Mouse (Mus musculus): ENCODE measurements around the gene Kcnk10. TPM values are rescaled to one million over a fixed set of nuclear protein-coding genes. Genes with fewer than 3 reads are reported as not detected.
A peak's percentile ranks its signal among the peaks of the same experiment; 100 is the strongest.

Kcnk10 gene
- total RNA-seq, 2 experiments from 2014 or later, result 0.02 TPM; not detected in 1

DNA sequence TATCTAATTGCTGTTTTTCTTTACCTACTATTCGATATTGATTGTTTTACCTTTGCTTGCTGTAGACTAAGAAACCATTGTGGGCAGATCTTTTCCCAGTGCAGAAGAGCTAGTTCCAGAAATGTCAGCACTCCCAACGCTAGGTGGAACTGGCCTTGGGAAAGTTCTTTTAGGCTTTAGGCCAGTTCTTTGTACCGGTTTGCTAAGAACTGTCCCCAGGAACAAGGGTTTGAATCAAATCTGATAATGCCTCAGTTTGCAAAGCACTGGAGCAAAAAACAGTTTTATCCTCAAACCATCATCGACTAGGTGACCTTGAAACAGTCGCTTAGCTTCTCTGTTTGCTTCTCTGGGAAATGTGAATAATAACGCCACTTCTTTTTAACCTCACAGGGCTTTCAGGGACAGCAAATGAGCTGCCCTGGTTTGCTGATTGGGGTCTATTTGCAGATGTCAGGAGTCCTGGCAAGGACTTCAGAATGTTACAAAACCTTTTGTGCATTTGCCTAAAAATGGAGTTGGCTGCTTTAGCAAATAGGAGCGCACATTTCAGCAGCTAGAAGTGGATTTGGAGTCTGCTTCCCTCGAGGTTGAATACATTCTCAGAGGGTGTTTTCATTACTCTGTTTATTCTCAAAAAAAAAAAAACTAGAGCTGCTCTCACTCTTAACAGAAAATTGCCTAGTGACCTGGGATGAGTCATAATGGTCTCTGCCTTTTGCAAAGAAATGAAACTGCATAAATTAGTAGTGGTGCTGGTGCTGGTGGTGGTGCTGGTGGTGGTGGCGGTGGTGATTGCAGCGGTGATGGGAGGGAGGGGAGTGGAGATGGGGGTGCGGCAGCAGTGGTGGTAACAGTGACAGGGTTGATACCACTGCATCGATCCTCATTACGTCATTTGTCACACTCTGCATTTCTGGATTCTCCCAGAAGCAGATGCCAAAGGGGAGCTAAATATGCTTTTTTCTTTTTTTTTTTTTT is 53.5 kb downstream of the Kcnk10 start:
- no peak for DNase-seq
- intact Hi-C loops (cut with DNase I), result no loop called here

DNA sequence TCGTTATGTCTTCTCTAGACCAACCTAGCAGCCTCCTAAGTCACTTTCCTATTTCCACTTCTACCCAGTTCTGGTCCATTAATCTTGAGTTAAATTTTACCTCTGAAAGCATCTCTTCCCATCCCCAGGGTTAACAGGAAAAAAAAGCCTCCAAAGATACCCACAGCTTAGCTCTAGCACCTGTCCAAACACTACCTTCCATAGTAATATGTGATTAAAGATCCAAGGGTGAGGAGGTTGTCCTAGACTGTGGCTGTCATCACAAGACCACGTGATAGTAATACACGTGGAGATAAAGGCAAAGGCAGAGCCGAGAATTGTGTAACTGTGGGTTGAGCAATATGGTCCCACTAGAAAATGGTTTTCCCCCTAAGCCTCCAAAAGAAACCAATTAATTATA is 56.8 kb downstream of the Kcnk10 start:
- intact Hi-C loops (cut with DNase I), result no loop called here
- no peak for DNase-seq

DNA sequence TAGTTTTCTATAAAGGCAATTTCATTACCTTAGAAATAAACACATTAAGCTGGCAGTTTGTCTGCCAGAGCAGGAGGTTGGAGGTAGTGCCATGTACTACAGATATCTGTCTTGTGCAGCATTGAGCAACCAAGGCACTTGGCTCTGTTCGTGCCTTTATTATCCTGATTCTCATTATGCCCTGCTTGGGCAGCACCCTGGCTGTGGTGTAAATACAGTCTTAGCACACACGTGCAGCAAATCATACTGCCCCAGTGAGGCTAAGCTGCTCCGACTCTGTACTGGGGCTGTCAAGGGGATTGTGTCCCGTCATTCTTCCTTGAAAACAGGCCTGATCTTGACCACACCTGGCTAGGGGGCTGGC is 57.6 kb downstream of the Kcnk10 start:
- no peak for DNase-seq
- intact Hi-C loops (cut with DNase I), result no loop called here

DNA sequence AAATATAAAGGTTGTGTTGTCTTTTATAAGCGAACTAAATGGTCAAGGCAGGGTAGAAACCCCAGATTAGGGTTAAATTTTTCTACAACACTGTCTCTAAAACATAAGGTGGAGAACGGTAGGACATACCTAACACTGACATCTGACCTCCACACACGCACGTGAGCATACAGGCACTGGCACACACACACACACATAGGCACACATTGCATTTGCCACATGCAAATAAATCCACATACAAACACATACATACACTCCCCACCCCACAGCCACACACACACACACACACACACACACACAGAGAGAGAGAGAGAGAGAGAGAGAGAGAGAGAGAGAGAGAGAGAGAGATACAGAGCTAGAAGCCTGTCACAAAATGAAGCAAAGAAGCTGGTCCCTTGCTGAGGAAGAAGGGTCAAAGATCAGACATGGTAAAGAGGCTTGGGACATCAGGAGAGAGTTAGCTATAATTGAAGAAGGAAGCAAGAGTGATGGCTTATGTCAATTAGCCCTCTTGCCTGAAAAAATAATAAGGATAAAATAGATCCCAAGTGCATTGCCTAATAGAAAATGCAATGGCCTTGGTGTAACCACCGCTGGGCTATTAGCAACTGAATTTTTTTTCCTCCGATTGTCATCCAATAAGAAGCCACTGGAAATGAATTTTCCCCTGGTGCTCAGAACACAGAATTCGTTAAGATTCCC is 58.1 kb downstream of the Kcnk10 start:
- DNase-seq, result no peak
- intact Hi-C loops (cut with DNase I), result no loop called here

DNA sequence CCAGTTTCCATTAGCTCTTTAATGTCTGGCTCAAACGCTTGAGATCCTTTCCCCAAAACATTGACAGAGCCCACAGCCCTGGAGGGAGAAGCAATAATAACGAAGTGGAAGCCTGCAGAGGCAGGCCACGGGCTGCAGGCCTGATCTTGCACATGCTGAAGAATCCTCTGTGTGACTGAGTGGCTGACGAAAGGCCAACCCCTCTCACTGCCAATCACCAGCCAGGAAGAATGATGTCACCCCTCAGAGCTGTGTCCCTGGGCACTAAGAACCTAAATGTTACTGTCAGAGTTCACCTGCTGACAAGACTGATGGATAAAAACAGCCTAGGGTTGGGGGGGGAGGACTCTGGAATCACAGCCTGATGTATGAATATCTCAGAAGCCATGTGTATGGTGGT is 72.5 kb downstream of the Kcnk10 start:
- DNase-seq, result no peak
- intact Hi-C loops (cut with DNase I), result no loop called here

DNA sequence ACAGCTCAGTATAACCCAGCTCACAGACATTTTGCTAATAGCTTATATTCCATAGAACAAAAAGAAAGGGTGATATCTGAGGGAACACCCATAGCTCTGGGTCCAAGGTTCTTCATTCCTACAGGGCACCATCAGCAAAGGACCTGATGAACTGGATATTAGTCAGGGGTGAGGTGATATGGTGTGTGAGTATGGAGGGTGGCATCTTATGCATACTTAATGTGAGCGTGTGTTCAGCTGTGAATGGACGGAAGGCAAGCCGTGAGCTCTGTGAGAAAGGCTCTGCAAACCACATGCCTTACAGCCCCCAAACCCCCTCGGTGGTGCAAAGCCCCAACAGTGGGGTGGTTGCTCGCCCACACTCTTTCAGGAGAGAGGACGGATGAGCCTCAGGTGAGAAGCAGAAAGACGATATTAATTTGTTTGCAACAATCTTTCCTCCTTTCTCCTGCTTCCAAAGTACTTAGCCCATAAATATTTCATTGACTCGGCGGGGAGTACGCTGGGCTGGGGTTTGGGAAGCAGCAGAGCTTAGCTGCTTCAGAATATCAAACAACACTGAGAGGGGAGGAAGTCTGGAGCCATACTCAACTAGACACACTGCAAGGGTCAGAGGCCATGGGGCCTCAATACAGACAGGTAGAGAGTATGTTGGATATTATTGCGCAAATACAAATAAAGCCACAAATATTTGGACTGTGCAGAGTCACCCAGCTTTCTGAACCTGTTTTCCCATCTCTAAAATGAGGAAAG is 76.4 kb downstream of the Kcnk10 start:
- intact Hi-C loops (cut with DNase I), result no loop called here
- DNase-seq, result no peak

DNA sequence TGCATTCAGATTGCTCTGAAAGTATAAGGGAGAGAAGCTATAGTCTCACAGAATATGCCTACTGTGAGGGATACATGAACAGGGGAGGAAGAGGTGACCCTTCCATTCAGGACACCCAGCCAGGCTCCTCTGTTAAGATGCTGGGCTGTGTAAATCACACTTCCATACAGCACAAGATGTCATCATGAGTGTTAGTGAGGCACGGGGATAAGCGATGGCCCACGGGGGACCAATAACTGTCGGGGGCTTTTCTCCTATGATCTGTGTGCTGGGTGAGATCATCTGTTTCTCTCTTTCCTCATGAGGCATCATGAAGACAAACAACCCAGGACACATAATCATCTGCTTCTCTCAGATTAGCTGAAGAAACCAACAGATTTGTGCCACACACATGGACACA is 77.1 kb downstream of the Kcnk10 start:
- DNase-seq, result no peak
- intact Hi-C loops (cut with DNase I), result no loop called here

DNA sequence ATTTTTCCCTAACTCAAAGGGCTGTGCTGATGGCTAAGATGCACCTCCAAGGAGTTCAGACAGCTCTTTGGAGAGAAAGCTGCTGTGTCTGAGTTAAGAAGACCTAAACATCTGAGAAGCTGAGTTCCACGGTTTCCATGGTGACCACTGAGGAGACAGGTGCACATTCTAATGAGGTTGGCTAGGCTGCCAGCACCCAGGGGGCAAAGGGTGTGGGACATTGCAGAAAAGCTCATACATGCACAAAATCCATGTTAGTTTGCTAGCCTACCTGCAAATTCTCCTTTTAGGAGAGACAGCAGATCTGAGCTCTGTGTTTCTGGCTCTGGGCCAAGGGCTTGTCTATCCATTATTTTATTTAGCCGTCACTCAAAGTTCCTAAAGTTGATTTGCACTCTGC is 96.7 kb downstream of the Kcnk10 start:
- no peak for DNase-seq
- intact Hi-C loops (cut with DNase I), result no loop called here

DNA sequence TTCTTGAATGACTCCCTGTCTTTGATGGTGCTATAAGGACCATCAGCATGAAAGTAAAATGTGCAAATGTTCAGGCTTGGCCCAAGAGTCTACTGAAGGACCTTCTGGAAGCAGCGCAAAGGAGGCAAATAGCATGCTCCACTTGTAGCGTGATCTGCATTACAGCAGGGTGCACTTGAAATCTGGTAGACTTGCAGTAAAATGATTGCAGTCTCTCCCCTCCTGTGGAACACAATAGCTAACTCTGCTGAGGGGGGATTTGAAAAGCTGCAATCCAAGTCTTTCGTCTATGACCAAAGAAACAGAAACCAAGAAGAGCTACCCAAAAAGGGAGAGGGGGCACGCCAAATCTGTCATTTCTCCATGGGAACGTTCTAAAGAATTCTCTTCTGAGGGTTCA is 97.1 kb downstream of the Kcnk10 start:
- intact Hi-C loops (cut with DNase I), result no loop called here
- DNase-seq, result no peak

DNA sequence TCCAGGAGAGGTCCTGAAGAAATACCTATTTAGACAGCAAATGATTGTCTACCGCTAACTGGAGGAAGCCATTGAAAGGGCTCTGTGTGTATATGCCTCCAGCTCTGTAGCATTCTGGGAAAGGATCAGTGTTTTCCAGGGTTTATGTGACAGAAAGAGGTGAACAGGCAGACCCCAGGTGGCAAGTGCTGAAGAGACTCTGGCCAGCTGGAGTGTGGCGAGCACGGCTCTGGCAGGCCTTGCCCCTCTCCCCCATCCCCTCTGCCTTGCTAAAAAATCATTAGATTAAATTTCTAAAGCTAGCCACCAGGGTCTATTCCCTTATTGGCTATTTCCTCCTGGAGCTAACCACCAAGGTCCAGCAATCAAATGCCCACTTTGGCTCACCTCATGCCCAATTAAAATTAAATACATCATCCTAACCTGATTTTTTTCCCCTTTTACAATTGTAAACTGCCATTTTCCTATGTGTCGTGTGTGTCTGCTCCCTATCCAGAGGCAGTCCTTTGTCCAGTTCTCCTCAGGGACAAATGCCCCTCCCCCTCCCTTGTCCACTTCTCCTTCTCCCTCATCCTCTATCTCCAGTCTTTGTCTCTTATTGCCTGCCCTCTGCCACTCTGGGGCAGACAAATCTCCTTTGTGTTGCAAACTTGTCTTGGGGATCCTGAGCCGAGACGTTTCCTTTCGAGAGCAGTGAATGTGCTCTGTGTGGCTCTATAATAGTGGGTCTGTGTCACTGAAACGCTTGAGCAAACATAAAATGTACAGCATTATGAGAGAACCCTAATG is 100.2 kb downstream of the Kcnk10 start:
- DNase-seq, result no peak
- intact Hi-C loops (cut with DNase I), result no loop called here

DNA sequence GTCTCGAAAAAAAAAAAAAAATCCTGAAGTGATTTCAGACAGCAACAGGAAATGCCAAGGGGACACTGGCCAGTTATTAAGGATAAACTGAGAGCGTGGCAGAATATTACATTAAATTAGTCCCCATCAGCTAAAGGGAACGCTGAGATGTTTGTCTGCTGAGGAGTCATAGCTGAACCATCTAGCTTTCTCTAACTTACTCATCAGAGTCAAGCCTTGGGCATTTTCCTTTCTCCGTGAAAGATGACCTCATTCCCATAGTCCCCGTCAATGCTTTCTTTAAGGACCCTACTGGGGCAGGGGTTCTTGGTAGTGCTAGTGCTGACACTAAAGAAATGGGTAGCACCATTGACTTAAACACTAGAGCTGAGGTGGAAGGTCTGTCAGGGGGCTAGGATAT is 106.9 kb downstream of the Kcnk10 start:
- intact Hi-C loops (cut with DNase I), result no loop called here
- no peak for DNase-seq

DNA sequence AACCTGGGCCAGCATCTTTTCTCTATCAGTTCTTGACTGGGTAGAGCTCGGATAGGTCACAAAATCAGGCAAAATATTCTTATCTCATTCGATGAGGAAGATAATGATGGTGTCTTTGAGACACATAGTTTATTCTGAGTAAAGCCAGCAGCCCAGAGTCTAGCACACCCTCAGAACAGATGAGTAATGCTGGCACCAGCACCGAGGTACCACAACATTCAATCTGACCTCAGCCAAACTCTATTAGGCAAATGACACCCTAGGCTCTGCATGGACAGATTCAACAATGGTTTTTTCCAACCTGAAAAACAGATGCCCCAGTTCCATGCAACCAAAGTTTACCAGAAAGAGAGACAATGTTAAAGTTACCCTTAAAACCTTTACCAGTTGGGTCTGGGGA is 108.0 kb downstream of the Kcnk10 start:
- no peak for DNase-seq
- intact Hi-C loops (cut with DNase I), result no loop called here

DNA sequence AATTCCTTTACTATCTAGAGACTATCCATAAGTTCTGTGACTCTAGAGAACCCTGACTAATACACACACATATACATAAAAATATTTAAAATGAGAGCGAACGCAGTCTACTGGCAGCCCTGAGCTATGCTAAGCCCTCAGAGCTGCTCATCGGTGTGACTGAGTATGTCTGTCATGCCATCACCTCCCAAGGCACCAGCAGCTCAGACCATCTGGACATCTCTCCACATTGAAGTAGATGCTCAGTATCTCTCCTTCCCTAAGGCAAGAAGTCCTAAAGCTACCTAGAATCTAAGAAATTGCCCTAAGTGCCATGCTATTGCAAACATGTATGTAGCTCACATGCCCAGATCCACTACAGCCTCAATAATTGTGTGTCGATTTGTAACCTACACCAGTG is 110.3 kb downstream of the Kcnk10 start:
- DNase-seq, result no peak
- intact Hi-C loops (cut with DNase I), result no loop called here

DNA sequence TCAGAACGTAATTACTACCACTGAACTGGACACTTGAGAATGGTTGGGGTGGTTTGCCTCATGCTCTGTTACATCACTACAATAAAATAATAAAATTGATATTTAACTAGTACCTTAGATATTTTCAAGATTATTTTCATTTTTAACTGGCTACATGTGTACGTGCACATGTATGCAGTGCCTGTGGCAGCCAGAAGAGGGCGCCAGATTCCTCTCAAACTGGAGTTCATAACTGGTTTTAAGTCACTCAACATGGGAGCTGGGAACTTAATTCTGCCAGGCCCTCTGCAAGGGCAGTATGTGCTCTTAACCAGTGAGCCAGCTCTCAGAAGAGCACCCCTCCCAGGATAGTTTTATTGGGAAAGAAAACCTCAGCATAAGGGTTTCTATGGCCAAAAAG is 118.2 kb downstream of the Kcnk10 start:
- intact Hi-C loops (cut with DNase I), result no loop called here

DNA sequence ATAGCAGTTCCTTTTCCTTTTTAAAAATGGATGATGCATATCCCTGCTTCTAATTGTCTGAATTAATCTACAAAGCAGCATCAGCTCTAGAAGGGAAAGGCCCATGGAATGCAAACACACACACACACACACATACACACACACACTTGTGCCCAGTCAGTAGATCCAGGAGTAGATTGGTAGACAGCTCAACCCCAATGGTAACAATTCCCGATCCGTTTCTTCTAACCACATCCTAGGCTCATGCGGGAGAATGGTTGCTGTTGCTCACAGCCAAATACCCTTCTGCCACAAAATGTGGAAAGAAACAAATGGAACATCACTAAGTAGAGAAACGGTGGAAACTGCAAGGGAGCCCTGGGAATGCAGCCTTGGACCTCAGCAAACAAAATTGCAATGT is 119.2 kb downstream of the Kcnk10 start:
- intact Hi-C loops (cut with DNase I), result no loop called here
- DNase-seq, result no peak

More for the DNA sequence above, 118.2 kb downstream of the Kcnk10 start:
- DNase-seq, result peak in 1 of 2 experiments; percentile 5

DNA sequence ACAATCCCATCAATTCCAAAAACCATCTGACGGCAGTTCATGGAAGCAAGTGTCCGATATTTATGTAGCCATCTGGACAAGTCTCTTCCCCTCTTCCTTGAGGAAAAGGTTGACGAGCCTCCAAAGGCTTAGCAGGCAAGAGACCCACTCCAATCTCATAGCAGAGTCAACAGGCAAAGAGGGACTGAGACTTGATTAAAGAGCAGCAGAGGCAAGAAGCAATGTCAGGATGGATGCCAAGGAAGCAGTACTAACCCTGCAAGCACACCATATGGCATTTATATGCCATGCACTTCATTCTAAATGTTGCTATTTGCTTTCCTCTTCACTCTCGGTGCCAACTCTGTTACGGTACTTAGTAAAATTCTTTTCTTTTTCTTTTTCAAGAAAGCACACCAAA is 119.6 kb downstream of the Kcnk10 start:
- DNase-seq, result no peak
- intact Hi-C loops (cut with DNase I), result no loop called here

DNA sequence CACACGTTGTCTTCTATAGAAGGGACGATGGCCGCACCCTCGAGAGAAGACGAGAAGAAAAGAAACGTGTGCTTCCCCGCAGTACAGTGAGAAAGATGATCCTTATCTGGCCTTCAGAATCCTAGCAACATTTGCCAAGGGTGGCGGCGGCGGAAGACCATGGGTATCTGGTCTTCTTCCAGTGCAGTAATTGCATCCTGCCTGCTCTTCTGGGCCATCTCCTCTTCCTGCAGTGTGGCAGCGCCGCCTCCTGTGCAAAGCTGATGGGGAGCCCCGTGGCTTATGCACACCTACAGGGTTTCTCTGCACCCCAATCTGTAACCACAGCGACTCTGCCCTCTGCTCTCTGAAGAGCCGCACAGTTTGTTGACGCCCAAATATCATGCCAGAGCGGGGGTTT is 124.9 kb downstream of the Kcnk10 start:
- intact Hi-C loops (cut with DNase I), result no loop called here
- DNase-seq, result no peak

DNA sequence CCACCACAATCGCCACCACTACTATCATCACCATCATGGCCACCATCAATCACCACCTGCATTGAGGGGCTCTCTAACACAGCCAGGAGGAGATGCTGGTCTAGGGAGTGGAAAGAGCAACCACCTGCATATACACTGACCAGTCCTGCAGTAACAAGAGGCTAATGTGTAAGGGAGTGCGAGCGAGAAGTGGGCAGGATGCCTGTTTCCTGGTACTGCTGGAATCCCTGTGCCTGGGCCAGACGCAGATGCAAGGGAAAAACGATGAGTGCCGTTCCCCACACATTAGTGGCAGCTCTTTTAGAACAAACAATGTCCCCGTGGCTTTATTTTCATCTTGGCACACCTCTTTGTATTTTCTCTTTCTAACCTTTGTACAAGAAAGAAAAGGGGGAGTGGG is 125.5 kb downstream of the Kcnk10 start:
- DNase-seq, result no peak
- intact Hi-C loops (cut with DNase I), result no loop called here

DNA sequence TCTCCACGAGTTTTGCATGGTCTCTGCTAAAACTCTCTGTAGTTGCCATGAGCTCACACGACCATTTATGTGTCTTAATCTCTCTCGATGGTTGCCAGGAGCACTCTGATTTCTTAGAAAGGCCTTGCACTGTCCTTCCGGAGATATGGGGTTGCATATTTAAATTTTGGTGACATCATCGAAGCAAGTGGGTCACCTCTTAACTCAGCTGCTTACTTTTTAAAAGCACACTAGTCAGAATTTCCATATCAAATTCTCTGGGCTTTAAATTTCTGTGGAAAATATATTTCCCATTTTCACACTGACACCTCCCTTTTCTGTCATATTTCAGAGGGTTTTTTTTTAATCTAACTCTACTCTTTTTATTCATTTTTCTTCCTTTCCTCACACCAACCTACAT is 132.5 kb downstream of the Kcnk10 start:
- intact Hi-C loops (cut with DNase I), result no loop called here
- DNase-seq, result no peak

DNA sequence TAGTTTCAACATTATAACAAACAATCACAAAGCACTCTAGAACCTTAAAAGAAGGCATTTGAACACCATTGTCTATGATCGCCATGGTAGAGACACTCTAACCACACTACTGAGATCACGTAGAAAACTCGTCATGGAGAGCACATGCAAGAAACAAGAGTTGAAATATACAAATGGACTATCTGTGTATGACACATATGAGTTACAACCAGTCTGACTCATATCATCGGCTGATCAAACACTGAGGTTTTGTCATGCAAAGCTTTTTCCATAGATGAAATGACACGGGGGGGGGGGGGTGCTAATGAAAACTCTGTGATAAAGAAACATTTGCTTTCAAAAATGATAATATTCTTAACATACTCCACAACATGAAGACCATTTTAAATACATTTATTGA is 133.2 kb downstream of the Kcnk10 start:
- DNase-seq, result no peak
- intact Hi-C loops (cut with DNase I), result no loop called here

DNA sequence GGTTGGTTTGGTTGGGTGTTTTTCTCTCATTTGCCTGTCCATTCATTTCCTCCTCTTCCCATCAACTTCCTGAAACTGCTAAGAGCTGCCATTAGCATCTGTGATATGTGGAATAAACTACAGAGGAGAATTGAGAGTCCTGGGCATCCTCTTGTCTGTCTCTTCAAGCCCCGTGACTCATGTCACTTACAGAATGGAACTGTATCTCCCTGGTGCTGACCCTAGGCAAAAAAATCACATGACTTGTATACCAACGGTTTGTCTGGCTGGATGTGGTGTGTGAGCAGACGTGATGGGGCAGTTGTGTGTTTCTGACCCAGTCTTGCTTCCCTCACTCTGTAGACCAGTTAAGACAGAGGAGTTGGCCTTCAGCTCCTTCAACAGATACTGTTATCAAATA is 134.4 kb downstream of the Kcnk10 start:
- intact Hi-C loops (cut with DNase I), result no loop called here
- no peak for DNase-seq
